Mouse (Mus musculus): ENCODE data around the gene 5730409E04Rik. TPM values are rescaled to one million over a fixed set of nuclear protein-coding genes. Genes with fewer than 3 reads are reported as not detected.

Gene 5730409E04Rik
- polyA plus RNA-seq (2012; rRNA removed), result 0.52 and 0.54 TPM in 2 replicates

DNA sequence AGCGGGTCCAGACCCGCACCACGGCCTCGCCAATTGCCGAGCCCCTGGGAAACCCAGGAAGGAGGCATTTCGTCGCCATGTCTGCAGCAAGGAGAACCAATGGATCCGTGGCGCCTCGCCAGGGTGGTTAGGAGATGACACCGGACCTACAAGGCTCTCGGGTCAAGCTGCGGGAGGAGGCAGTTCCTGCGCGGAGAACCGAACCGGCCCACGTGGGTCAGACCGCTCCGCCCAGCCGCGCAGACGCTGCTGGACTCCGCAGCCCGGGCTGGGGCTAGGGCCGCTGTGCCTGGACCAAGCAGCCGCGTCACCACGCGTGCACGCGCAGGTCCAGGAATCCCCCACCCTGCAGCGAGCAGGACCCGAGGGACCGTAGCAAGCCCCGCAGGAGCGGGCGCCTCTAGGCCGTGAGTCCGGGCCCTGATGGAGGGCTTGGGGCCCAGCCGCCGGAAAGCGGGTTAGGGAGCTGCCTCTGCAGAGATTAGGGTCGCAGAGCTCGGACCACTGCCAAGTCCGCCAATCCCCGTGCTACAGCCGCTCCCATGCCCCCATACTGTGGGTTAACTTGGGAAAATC is at the start of gene 5730409E04Rik:
TSS of gene 5730409E04Rik (plus strand) at position 213 of the 576 bp plus-strand sequence.

Other genes starting within 250 kb of the 5730409E04Rik start
- gene Ago3, start 180.3 kb upstream of the 5730409E04Rik start, polyA plus RNA-seq (2012; rRNA removed), result 1.3 TPM in 2 replicates
- gene Ago1, start 141.2 kb upstream of the 5730409E04Rik start, polyA plus RNA-seq (2012; rRNA removed), result 3.2 and 4.3 TPM in 2 replicates
- 0.14 and 0.20 TPM in 2 replicates for gene Ago4, start 76.3 kb upstream of the 5730409E04Rik start, polyA plus RNA-seq (2012; rRNA removed)
- gene Clspn, start 52.9 kb upstream of the 5730409E04Rik start, polyA plus RNA-seq (2012; rRNA removed), result 31.1 and 33.5 TPM in 2 replicates
- gene Psmb2, start 67.8 kb downstream of the 5730409E04Rik start, polyA plus RNA-seq (2012; rRNA removed), result 130 and 146 TPM in 2 replicates
- gene Tfap2e, start 126.4 kb downstream of the 5730409E04Rik start, polyA plus RNA-seq (2012; rRNA removed), result not detected in 2 replicates
- gene Ncdn, start 143.6 kb downstream of the 5730409E04Rik start, polyA plus RNA-seq (2012; rRNA removed), result 4.8 and 5.4 TPM in 2 replicates
- 5.0 and 5.2 TPM in 2 replicates for gene AU040320, start 143.7 kb downstream of the 5730409E04Rik start, polyA plus RNA-seq (2012; rRNA removed)

Data from liver, embryonic 14 days (tissue).